Mouse (Mus musculus) kidney, postnatal 0 days (tissue): ENCODE data around the gene Padi1. TPM values are rescaled to one million over a fixed set of nuclear protein-coding genes. Genes with fewer than 3 reads are reported as not detected.
A peak's percentile ranks its signal among the peaks of the same experiment; 100 is the strongest.

Experiments
- ATAC-seq: fragments of 200-750 bp; cut with Nextera tagmentation; replicated peaks from 2 replicates; pipeline ENCODE4 v1.8.0; 2017; ENCODE audit warnings: low read depth, moderate number of reproducible peaks, moderate TSS enrichment, moderate library complexity; ENCODE audit not compliant: low FRiP score
- DNase-seq: peaks from one replicate; pipeline ENCODE4 v3.0.0-alpha.2; 2016; ENCODE audit warnings: low spot score
- H3K27ac ChIP-seq: fragments of 300-500 bp; sonication (generic); 2 replicates; pipeline ENCODE4 v1.5.1; 2014; ENCODE audit warnings: mild to moderate bottlenecking
- H3K27me3 ChIP-seq: fragments of 300-500 bp; sonication (generic); 2 replicates; pipeline ENCODE4 v1.6.1; 2014; ENCODE audit warnings: low read length, mixed read lengths; ENCODE audit not compliant: insufficient read depth
- H3K36me3 ChIP-seq: fragments of 300-500 bp; sonication (generic); 2 replicates; pipeline ENCODE4 v1.6.1; 2014; ENCODE audit warnings: low read length, mixed read lengths; ENCODE audit not compliant: insufficient read depth
- H3K4me1 ChIP-seq: fragments of 300-500 bp; sonication (generic); replicated peaks from 2 replicates; pipeline ENCODE4 v1.6.1; 2014; ENCODE audit warnings: antibody characterized with exemption, low read length, mixed read lengths; ENCODE audit not compliant: insufficient read depth
- H3K4me2 ChIP-seq: fragments of 300-500 bp; sonication (generic); 2 replicates; pipeline ENCODE4 v1.6.1; 2014; ENCODE audit warnings: mild to moderate bottlenecking, low read length, moderate library complexity, mixed read lengths
- H3K4me3 ChIP-seq: fragments of 300-500 bp; sonication (generic); replicated peaks from 2 replicates; pipeline ENCODE4 v1.5.1; 2014; ENCODE audit warnings: low read depth, low read length
- H3K9ac ChIP-seq: fragments of 300-500 bp; sonication (generic); 2 replicates; pipeline ENCODE4 v1.6.1; 2014; ENCODE audit warnings: low read depth, low read length
- H3K9me3 ChIP-seq: fragments of 300-500 bp; sonication (generic); replicated peaks from 2 replicates; pipeline ENCODE4 v1.6.1; 2016; ENCODE audit warnings: low read length, inconsistent platforms, mixed read lengths
- CTCF ChIP-seq: IDR thresholded peaks from 2 replicates; pipeline ENCODE4 v1.5.1; 2016; ENCODE audit warnings: antibody characterized with exemption, low read depth, mild to moderate bottlenecking, moderate library complexity
- WGBS: fragments of 180-500 bp; shearing (Covaris S2); extraction: QIAGEN DNeasy Blood & Tissue Kit; methylation state at CpG from one replicate; pipeline ENCODE4 v1.1.7; 2014; 5-methylcytosine and 5-hydroxymethylcytosine counted together
- polyA plus RNA-seq: library from polyadenylated mRNA; unstranded; fragments of >200 nt; fragmentation: Nextera tagmentation; extraction: Ambion mirVana; gene quantifications from 2 replicates; pipeline ENCODE4 v1.2.1, GENCODE M21; 2015

Padi1 gene
- polyA plus RNA-seq, 1 experiment from 2014 or later = 0.28 TPM

GRCm38 (mm10) chr4:140776623-140777022 lies 69.0 kb downstream of the Padi1 start:
- no peak overlapping the region for H3K4me2 ChIP-seq
- H3K4me3 ChIP-seq = no peak overlapping the region
- no peaks in the 10 kb centered on the region for H3K36me3 ChIP-seq
- no peaks in the 10 kb centered on the region for H3K9me3 ChIP-seq
- ATAC-seq = no peak
- no peak for TF ChIP-seq CTCF
- no peaks in the 10 kb centered on the region for H3K4me1 ChIP-seq
- DNase-seq = no peak
- 49% methylated on average over 13 of the region's 13 CpGs for WGBS
- H3K9ac ChIP-seq = no peak overlapping the region
- H3K27ac ChIP-seq = no peak overlapping the region
- H3K27me3 ChIP-seq = no peaks in the 10 kb centered on the region

- TF ChIP-seq CTCF = no peak
- no peak for ATAC-seq
- no peaks in the 10 kb centered on the region for H3K36me3 ChIP-seq
These were observed 69.7 kb downstream of the Padi1 start for GRCm38 (mm10) chr4:140775876-140776275.

GRCm38 (mm10) chr4:140774893-140775292 lies 70.7 kb downstream of the Padi1 start:
- ATAC-seq = no peak
- H3K4me3 ChIP-seq = no peak overlapping the region
- 84% methylated on average over 9 of the region's 9 CpGs for WGBS

More at GRCm38 (mm10) chr4:140775876-140776275, 69.7 kb downstream of the Padi1 start:
- no peak for DNase-seq
- no peak overlapping the region for H3K27ac ChIP-seq
- WGBS = 82% methylated on average over 10 of the region's 10 CpGs
- H3K4me3 ChIP-seq = no peak overlapping the region
- no peak overlapping the region for H3K4me2 ChIP-seq
- no peak overlapping the region for H3K9ac ChIP-seq
- H3K27me3 ChIP-seq = no peaks in the 10 kb centered on the region
- H3K9me3 ChIP-seq = no peaks in the 10 kb centered on the region
- no peaks in the 10 kb centered on the region for H3K4me1 ChIP-seq

GRCm38 (mm10) chr4:140774025-140774800 lies 71.4 kb downstream of the Padi1 start, which contains the start of gene Padi4:
Gene Padi4, minus strand, starts transcription at chr4:140774236.
- ATAC-seq (no peak), DNase-seq (no peak)
- H3K36me3 ChIP-seq = no peaks in the 10 kb centered on the region
- H3K9ac ChIP-seq = no peak within 1 kb of the TSS
- no peak for TF ChIP-seq CTCF
- no peak within 1 kb of the TSS for H3K4me3 ChIP-seq
- H3K4me2 ChIP-seq = no peak within 1 kb of the TSS
- WGBS = 76% methylated on average over 21 of the region's 21 CpGs
- H3K27me3 ChIP-seq = no peaks in the 10 kb centered on the region
- H3K27ac ChIP-seq = no peak within 1 kb of the TSS
- no peaks in the 10 kb centered on the region for H3K9me3 ChIP-seq
- H3K4me1 ChIP-seq = no peaks in the 10 kb centered on the region

More at GRCm38 (mm10) chr4:140774893-140775292, 70.7 kb downstream of the Padi1 start:
- H3K4me2 ChIP-seq = no peak overlapping the region
- H3K9ac ChIP-seq = no peak overlapping the region
- no peak for TF ChIP-seq CTCF
- H3K27ac ChIP-seq = no peak overlapping the region
- H3K9me3 ChIP-seq = no peaks in the 10 kb centered on the region
- no peak for DNase-seq
- H3K36me3 ChIP-seq = no peaks in the 10 kb centered on the region
- no peaks in the 10 kb centered on the region for H3K27me3 ChIP-seq
- no peaks in the 10 kb centered on the region for H3K4me1 ChIP-seq

- no peak; the same call in 1 of the 2 replicates for ATAC-seq
These were observed 74.5 kb downstream of the Padi1 start for GRCm38 (mm10) chr4:140771091-140771490.

GRCm38 (mm10) chr4:140770433-140770832 lies 75.1 kb downstream of the Padi1 start:
- TF ChIP-seq CTCF = no peak
- peak overlapping the region; percentile 57 for H3K4me2 ChIP-seq
- no peaks in the 10 kb centered on the region for H3K36me3 ChIP-seq
- 0 out of 2 replicates have a peak overlapping the region, but pooled peaks have one; percentile 18 for H3K9ac ChIP-seq
- H3K9me3 ChIP-seq = no peaks in the 10 kb centered on the region
- H3K4me1 ChIP-seq = no peaks in the 10 kb centered on the region
- 3% methylated on average over 13 of the region's 13 CpGs for WGBS
- no peak for ATAC-seq
- peak; percentile 72 for DNase-seq
- peak overlapping the region; percentile 28 for H3K4me3 ChIP-seq
- H3K27me3 ChIP-seq = no peaks in the 10 kb centered on the region
- H3K27ac ChIP-seq = 0 out of 2 replicates have a peak overlapping the region, but pooled peaks have one; percentile 40

More at GRCm38 (mm10) chr4:140771091-140771490, 74.5 kb downstream of the Padi1 start:
- H3K9me3 ChIP-seq = no peaks in the 10 kb centered on the region
- no peak overlapping the region for H3K4me3 ChIP-seq
- no peak overlapping the region for H3K4me2 ChIP-seq
- TF ChIP-seq CTCF = no peak
- H3K9ac ChIP-seq = no peak overlapping the region
- WGBS = 25% methylated on average over 4 of the region's 4 CpGs
- DNase-seq = no peak
- H3K4me1 ChIP-seq = no peaks in the 10 kb centered on the region
- no peaks in the 10 kb centered on the region for H3K27me3 ChIP-seq
- H3K36me3 ChIP-seq = no peaks in the 10 kb centered on the region
- H3K27ac ChIP-seq = no peak overlapping the region
